Mouse (Mus musculus) urinary bladder, postnatal 10 days (tissue): ENCODE results near the gene Acnat1.
"Not testable (repeated sequence)": the region's sequence is repeated elsewhere in the genome, so short reads cannot be mapped to it uniquely, and the experiment has no call there.

Source experiments
- DNase-seq: peaks from one replicate; pipeline ENCODE4 v3.0.0; 2022; ENCODE audit warnings: low spot score

Acnat1 gene

GRCm38 (mm10) chr4:49456171-49456570 lies 17.5 kb downstream of the Acnat1 start:
- DNase-seq, result no peak

- DNase-seq, result no peak
Observed at GRCm38 (mm10) chr4:49451848-49452551, 21.7 kb downstream of the Acnat1 start.

- not testable (repeated sequence) for DNase-seq
Observed at GRCm38 (mm10) chr4:49451133-49451847, 22.4 kb downstream of the Acnat1 start.

- DNase-seq, result not testable (repeated sequence)
Observed at GRCm38 (mm10) chr4:49436968-49437367, 36.7 kb downstream of the Acnat1 start.

- DNase-seq, result not testable (repeated sequence)
Observed at GRCm38 (mm10) chr4:49410151-49410550, 63.6 kb downstream of the Acnat1 start.

GRCm38 (mm10) chr4:49407957-49408356 lies 65.8 kb downstream of the Acnat1 start, which contains the start of gene Acnat2:
Gene Acnat2 (minus strand): TSS chr4:49408151.
- not testable (repeated sequence) for DNase-seq
